Mouse (Mus musculus): ENCODE measurements around the gene Pou6f1.
A peak's percentile ranks its signal among the peaks of the same experiment; 100 is the strongest.
"Not testable (repeated sequence)": the region's sequence is repeated elsewhere in the genome, so short reads cannot be mapped to it uniquely, and the experiment has no call there.

Pou6f1 gene

DNA sequence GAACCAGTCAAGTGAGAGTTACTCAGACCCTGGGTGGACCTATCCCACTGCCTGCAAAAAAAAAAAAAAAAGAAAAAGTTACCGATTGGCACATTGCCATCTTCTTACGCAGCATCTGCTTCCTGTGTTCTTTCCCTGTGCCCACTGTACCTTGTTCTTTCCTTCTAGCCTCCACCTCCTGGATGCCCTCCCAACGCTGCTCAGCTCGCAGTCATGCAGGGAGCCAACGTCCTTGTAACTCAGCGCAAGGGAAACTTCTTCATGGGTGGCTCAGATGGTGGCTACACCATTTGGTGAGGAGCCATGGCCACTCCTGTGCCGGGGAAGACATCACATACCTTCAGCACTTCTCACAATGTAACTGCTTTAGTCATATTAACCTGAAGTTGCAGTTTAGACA lies 19.4 kb upstream of the Pou6f1 start:
- no peak for DNase-seq (ENCODE audit: low spot score)

DNA sequence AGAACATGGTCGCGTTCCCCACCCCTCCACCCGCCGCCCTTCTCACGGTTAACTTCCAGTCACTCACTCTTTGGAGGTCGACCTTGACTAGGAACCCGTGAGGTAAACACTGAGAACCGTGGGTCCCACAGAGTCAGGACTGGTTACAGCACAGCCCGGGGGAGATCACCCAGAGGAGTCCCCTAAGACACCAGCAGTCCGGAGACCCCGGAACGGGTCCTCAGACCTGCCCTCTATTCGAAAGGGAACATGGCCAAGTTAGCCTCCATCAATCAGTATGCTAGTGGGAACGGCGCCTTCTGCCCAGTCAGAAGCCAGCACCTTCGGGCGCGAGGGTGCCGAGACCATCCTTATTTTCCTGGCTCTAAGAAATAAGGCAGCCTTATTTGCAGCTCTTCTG lies 16.4 kb upstream of the Pou6f1 start:
- no peak for DNase-seq (ENCODE audit: low spot score)

DNA sequence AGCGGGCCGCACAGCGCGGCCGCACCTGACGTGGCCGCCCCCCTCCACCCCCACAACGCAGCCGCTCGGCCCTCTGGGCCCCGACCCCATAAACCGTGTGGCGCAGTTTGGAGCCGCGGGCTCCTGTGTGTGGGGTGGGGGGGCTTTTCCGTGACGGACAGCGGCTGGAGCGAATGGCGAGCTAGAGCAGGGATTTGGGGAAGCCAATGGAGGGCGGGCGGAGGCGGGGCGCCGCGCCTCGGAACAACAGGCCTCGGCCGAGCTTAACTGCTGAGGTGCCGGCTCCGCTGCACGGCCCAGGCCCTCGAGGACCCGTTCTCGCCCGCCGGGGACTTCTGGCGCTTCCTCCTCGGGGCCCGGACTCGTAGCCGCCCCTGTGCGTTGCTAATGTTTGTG lies 16.0 kb upstream of the Pou6f1 start:
- DNase-seq (ENCODE audit: low spot score): peak; percentile 93

DNA sequence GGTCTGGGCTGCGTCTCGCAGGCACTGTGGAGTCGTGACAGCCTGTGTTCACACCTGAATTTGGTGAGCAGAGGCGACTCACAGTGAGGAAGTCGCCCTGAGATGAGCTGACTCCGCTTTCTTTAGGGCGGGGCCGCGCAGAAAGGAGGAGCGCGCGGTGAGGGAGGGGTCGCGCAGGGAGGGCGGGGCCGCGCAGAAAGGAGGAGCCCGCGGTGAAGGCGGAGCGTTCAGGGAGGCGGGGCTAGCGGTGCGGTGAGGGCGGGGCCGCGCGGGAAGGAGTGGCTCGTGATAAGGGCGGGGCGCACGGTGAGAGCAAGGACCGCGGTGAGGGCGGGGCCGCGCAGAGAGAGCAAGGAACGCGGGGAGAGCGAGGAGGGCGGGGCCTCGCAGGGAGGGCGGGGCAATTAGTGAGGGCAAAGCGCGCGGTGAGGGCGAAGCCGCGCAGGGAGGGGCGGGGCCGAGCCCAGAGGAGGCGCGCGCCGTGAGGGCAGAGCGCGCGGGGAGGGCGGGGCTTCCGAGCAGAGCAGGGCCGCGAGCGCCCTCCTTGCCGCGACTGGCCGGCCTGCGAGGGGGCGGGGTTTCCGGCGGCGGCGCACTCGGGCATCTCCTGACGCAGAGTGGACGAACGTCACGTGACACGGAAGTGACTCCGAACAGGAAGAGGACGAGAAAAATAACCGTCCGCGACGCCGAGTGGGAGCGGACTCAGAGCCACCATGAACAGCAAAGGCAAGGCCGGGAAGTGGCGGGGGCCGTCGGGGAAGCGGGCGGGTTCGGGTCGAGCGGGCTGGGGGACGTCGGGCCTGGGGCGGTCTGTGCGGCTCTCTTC lies 15.4 kb upstream of the Pou6f1 start, which contains the start of gene Dazap2:
TSS of gene Dazap2 (plus strand) at position 354 of the 829 bp plus-strand sequence.
- peak; percentile 98 for DNase-seq (ENCODE audit: low spot score)

DNA sequence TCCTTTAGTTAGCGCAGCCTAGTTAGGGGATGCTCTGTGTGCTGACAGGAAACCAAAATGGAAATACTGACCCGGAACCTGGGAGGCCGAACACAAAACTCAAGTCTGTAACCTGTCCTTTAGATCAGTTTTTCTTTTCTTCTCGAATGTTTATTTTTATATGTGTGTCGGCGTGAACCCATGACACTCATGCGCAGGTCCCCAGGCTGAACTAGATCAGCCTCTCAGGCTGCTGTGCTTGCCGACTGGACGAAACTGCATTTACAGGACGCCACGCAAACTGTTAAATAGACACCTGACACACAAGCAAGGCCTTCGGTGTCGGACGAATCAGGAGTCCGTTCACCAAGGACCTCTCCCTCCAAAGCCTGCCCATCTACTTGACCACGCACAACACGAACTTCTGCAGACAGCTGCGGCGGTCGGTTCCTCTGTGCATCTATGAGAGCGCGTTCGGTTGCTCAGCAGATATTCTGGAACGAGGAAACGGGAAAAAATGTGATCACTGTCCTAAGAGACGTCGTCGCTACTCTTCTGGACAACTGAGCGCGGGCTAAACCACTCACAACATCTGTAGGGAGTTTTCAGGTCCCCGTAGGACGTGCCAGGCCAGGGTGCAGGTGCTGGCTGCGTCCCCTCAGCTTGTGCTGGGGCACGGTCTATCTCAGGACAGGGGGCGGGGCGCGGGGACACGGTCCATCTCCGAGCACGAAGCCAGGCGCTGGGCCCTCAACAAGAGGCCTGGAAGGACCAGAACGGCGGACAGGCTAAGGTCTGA lies 14.6 kb upstream of the Pou6f1 start:
- no peak for DNase-seq (ENCODE audit: low spot score)

DNA sequence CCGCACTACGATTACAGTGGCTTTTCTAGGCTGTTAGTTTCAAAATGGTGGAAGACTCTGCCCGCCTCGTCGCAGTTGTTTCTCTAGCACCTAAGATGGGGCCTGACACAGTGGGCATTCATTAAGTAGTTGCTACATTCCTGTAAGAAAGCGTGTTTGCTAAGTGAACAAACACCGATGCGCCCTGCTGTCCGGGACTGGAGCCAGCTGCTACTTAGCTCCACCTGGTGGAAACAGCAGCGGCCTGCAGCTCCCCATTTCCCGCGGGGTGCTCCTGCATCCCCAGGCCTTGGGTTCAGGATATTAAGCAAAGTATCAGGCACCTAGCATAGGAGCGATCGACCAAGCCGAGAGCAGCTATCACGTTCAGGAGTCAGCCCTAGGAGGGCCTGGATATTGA lies 13.8 kb upstream of the Pou6f1 start:
- DNase-seq (ENCODE audit: low spot score): peak; percentile 87

DNA sequence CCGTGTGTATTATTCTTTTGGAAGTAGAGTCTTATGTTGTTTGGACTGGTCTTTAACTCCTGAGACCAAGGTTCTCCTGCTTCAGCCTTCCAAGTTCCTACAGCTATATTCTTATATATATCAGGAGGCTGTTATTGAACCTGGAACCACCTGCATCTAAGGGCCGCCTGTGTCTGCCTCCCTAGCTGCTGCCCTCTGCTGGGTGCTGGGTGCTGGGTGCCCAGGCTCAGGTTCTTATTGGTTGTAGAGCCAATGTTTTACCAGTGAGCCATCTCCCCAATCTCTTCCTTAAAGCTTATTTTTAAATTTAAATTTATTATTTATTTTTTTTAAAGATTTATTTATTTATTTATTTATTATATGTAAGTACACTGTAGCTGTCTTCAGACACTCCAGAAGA lies 12.6 kb upstream of the Pou6f1 start:
- peak; percentile 56 for DNase-seq (ENCODE audit: low spot score)

DNA sequence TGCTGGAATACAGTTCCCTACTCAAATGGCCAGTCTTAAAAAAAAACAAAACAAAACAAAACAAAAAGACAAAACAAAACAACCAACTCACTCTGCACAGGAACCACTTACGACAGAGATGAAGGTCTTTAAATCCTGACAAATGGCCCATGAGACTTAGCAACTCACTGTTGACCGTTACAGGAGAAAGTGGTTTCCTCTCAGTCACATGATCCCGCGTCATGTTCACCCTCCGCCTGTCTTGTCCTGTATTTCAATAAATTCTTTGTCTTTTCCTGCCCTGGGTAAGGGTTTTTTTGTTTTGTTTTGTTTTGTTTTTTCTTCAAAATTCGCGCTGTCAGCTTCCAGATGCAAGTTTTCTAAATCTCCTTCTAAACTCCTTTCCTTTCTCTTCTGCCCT lies 12.2 kb upstream of the Pou6f1 start:
- DNase-seq (ENCODE audit: low spot score): no peak

DNA sequence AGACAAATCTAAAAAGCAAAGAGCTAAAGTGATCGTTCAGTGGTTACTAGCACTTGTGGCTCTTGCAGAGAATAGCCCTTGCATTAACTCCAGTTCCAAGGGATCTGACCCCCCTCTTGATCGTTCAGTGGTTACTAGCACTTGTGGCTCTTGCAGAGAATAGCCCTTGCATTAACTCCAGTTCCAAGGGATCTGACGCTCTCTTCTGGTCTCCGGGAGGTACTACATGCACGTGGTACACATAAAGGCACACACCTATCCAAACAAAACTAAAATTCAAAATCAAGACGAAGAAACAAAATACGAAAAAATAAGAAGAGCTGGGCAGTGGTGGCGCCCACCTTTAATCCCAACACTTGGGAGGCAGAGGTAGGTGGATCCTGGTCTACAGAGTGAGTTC lies 6.9 kb upstream of the Pou6f1 start:
- not testable (repeated sequence) for DNase-seq (ENCODE audit: low spot score)

DNA sequence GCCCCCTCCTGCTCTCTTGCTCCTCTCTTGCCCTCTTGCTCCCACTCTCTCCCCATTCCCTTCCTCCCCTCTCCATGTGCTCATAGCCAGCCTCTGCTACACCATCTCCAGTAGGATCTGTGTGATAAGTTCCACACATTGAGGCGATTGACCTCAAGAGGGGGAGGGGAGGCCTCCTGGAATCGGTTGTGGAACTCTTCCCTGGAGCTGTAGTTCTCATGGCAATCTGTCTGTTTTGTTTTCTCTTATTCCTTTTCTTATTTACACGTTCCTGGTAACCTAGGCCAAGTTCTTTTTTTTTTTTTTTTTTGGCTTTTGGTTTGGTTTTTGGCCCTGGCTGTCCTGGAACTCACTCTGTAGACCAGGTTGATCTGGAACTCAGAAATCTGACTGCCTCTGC lies 1.9 kb upstream of the Pou6f1 start:
- no peak for DNase-seq (ENCODE audit: low spot score)

DNA sequence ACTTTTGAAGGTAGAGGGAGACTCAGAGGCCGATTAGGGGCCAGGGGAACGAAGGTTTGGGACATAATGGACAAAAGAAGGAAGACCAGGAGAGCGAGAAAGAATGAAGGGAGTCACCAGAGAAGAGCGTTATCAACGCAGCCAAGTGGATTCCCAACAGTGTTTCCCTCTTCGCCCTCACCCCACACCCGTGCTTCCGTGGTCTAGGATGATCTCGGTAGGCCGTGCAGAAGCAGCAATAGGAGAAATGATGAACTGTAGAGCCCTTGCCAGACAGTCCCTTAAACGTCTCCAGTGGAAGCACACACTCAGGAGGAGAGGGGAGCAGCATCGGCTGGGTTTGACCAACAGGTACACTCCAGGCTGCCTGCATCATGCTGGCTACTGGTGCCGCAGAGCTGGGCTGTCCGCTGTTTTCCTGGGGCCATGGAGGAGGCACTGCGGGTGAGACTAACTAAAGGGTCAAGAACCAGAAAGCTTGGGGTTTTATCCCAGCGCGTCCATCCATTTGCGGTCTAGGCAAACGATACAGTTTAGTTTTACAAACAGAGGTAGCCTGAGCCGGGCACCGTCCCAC lies 1.0 kb upstream of the Pou6f1 start:
- DNase-seq (ENCODE audit: low spot score): no peak

DNA sequence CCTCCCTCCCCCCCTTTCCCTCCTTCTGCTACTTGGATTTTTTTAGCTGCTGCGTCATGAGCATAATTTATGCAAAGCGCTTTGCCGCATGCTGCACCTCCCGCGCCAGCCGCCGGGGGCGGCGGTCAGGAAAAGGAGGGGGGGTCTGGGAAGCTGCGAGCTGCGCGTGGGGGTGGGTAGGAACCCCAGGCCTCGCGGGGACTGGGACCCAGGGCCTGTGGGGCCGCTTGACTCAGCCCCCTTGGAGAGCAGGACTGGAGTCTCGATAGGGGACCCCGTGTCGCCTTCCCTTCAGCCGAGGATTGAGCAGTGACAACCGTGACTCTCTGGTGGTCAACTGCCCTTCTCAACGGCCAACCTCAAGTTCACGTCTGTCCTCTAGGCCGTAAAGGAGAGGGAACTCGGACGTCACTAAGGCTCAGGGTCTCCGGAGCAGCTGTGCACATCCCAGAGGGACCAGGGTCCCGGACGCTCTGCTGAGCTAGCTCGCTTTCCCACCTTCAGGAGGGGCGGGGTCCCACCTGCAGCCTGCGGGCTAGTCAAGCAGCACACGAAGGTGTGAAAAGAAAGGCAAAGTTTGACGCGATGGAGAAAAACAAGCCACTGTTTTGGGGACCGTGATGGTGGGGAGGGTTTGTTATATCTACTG lies 387 bp upstream of the Pou6f1 start:
- DNase-seq (ENCODE audit: low spot score): peak; percentile 83

DNA sequence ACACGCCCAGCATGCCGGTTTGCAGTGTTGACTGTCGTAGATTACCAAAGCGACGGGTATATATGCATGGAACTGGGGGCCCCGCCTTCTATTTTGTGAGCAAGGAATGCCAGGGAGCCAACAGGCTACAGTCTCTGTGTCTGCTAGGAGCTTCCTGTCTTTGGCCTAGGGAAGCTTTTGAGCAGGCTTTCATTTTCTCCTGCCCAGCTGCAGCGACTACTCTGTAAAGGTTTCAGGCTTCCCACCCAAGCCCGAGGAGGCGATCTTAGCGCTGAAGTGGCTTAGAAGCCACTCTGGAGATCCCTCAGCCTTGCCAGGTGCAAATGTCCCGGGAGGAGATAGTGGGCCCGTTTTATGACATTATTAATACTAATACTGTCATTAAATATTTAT lies 905 bp downstream of the Pou6f1 start:
- DNase-seq (ENCODE audit: low spot score): peak; percentile 47

DNA sequence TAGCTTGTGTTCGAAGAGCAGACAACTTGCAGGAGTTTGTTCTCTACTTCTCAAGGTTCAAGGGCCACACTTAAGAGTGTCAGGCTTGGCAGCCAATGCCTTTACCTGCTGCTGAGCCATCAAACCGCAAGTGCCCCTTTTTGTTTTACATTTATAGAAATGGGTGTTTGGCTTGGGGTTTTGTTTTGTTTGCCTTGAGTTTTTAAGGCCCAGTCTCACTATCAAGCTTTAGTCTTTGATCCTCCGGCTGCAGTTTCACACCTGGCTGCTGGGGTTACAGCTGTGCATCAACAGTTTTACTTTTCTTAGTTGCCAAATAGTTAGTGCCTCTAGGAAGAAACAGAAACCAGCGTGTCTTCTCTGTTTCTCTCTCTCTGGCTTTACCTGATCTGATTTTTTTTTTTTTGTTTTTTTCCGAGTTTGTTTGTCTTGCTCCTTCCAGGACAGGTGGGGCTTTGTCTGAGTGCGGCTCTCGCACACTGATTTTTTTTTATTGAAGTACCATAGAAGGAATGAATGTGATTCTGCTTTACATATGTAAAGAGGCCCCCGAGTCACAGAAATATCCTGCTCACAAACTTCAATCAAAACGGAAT lies 1.4 kb downstream of the Pou6f1 start:
- DNase-seq (ENCODE audit: low spot score): no peak

DNA sequence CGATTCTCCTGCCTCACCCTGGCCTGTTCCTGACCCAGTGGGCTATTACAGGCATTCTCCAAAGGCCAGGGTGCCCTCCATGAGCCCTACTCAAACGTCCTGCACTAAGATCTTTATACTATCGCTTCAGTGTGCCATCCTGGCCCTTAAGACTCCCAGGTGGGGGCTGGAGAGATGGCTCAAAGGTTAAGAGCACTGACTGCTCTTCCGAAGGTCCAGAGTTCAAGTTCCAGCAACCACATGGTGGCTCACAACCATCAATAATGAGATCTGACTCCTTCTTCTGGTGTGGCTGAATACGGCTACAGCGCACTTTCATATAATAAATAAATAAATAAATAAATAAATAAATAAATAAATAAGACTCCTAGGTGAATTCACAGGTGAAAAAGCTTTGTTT lies 7.0 kb downstream of the Pou6f1 start:
- no peak for DNase-seq (ENCODE audit: low spot score)

DNA sequence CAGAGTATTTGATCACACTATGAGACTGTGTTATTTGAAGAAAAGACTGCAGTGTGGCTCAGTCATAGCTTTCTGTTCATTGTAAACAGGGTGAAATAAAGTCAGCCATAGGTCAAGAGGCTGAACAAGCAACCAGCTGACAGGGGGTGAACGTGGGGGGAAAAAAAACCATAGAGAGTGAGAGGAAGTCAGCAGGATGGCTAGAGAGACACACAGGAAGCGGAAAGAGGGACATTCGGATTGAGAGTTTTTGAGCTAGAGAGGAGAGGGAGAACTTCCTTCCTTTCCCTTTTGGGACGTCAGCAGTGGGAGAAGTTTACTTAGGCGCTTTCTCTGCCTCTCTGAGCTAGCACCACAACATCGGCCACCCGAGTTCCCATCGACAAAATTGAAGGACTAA lies 9.3 kb downstream of the Pou6f1 start:
- no peak for DNase-seq (ENCODE audit: low spot score)

DNA sequence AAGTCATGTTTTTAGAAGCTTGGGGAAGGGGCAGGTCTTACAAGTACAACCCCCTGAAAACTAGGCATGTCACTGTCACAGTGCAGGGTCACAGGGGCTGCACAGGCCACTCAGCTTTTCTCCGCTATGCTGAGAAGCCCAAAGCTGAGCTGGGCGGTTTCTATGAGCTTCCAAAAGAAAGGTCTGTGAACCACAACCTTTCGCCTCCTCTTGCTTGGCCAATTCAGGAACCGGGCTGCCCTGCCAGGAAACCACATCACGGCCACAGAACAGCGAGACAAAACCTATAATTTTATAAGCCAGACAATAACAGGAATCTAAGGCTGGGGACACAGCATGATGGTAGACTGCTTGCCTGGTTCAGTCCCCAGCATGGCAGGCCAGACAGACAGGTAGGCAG lies 11.5 kb downstream of the Pou6f1 start:
- DNase-seq (ENCODE audit: low spot score): no peak

DNA sequence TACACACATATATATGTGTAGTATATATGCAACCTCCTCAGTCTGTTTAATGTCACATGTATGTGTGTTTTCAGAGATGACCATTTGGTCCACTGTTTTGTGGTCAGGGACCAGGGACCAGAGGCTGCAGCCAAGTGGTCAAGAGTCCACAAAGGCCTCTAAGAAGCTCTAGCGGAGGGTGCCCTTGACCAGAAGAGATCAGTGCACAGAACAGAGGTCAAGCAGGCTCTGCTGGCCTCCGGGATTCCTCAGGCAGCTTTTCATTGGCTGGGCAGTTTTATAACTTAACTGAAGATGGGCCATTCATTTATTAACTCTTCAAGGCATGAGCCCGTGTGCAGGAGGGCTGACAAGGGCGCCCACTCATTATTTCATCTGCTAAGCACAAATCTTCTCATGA lies 12.6 kb downstream of the Pou6f1 start:
- DNase-seq (ENCODE audit: low spot score): no peak

DNA sequence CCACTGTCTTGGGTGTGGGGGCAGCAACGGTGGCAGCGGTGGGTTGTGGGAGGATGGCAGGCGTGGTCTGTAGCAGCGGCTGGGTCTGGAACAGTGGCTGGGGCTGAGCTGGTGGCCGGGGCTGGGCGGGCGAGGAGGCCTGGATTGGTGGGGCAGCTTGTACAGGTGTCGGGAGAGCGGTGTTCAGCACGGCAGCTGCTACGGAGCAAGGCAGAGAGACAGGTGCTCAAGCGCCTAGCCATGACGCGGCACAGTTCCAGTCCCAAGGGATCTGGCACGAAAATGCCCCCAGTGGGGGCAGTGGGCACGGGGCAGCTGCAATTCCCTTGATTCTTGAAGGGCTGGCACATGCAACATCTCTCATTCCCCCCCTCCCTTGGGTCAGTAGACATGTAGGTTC lies 13.9 kb downstream of the Pou6f1 start:
- no peak for DNase-seq (ENCODE audit: low spot score)

DNA sequence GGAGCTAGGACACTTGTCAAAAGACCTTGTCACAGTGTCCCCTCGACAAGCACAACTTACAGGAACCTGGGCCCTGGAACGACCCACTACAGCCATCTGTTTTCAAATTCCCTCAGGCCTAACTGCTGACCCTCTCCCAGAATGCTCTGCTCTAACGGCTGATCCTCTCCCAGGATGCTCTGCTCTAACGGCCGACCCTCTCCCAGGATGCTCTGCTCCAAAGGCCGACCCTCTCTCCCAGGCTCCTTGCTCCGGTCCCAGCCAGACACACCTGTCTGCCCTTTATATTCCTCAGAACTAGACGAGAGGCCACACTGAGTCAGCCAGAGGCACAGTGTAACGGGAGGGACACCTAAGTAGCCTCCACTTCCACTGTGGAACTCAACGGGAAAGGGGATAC lies 19.7 kb downstream of the Pou6f1 start:
- no peak for DNase-seq (ENCODE audit: low spot score)

DNA sequence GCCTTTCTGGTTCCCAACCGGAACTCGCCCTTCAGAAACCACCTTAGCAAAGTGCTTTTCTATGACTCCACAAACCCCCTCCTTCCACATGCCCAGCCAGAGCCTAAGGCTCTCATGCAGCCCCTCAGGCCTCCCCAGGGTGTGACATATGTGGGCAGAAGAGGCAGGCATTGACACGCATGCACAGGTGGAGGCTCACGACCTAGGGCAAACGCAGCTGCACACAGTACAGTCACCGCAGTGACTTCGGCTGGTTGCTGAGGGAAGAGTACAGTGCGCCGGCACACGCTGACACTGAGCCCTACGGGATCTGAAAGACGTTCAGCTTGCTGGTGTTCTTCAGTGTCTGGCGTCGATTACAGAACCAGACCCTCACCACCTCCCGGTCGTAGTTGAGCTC lies 21.8 kb downstream of the Pou6f1 start:
- no peak for DNase-seq (ENCODE audit: low spot score)

DNA sequence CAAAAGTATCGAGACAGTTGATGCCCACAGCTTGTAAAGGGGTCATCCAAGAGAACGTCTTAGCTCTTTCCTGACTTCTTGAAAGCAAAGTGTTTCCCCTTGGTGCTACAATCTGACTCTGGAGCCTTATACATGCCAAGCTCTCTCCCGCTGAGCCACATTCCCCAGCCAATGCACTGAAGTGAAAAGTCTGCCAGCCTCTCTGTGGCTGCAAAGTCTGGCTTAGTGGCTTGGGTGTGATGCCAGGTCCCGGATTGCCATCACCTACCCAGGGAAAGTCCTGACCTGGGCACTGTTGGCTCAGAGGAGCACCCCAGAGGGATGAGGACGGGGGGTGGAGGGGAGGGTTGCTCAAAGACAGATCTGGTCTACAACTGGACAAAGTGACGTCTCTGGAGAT lies 23.0 kb downstream of the Pou6f1 start:
- DNase-seq (ENCODE audit: low spot score): no peak

All from retina, embryonic 14.5 days (tissue).